In the genomic region with DNA sequence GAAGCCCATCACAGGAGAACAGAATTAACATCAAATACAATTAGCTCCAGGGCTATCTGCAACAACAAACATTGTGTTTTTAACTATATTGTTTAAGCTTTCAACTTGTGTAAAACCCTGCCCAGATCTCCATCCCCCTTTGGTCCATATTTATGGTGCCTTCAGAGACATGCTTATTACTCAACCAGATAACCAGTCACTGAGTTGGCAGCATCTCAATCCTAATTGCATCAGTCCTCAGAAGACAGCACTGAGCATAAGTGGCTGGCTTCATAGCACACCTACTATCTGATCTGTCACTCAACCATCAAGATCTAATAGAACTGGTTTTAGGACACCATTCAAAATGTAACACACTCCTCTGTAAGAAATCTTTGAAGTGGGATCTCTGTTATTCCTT, we compare ENCODE assay signal across 15 mouse cellular contexts. TPM values are rescaled to one million over a fixed set of nuclear protein-coding genes. Genes with fewer than 3 reads are reported as not detected.
"Had no signal": no experiment of that assay in that cellular context is flagged by ENCODE, and none has a peak within 500 bp of the region (broad histone marks: within the 10 kb centered on the region; RNA-seq: fewer than 3 reads in every experiment).

No protein-coding gene starts in this region.

- ATAC-seq: liver, embryonic 12.5 days; midbrain, embryonic 15.5 days had no signal

- DNase-seq: kidney, adult 9 months; kidney, postnatal 36 days; layer of hippocampus, adult 9-11 months; layer of hippocampus, postnatal 36 days; lung, embryonic 14.5 days; lung, postnatal 14 days; right cerebral cortex, postnatal 14 days; thymus, postnatal 4 days had no signal

RNA-seq across cellular contexts. Expression of a gene that starts 12.5 kb away (rescaled TPM):
- total RNA-seq: layer of hippocampus, adult 18-20 months; layer of hippocampus, postnatal 36 days; left cerebral cortex, adult 8-10 months; left cerebral cortex, postnatal 25 days; megakaryocyte-erythroid progenitor cell, adult 5-6 weeks had no signal

RNA-seq across cellular contexts. Expression of a gene that starts 20.8 kb away (rescaled TPM):
- total RNA-seq: layer of hippocampus, adult 18-20 months; layer of hippocampus, postnatal 36 days; left cerebral cortex, postnatal 25 days had no signal

RNA-seq across cellular contexts. Expression of a gene that starts 46.6 kb away (rescaled TPM):
- total RNA-seq: monocyte, adult 5-6 weeks had no signal
